Mouse (Mus musculus) urinary bladder, adult 2 months (tissue): ENCODE results near the gene Gm3336. TPM values are rescaled to one million over a fixed set of nuclear protein-coding genes. Genes with fewer than 3 reads are reported as not detected.

ENCODE experiments used
- DNase-seq: peaks from one replicate; pipeline ENCODE4 v3.0.0; 2022; ENCODE audit warnings: low spot score
- polyA plus RNA-seq: library from polyadenylated mRNA; depleted of rRNA; stranded (reverse); fragments of >200 nt; gene quantifications from 2 replicates; pipeline ENCODE4 v1.2.3, GENCODE M21; 2012; rRNA removed

The Gm3336 gene
- polyA plus RNA-seq, 1 experiment: 0.56 TPM

GRCm38 (mm10) chr8:70763354-70763753 lies 45.0 kb downstream of the Gm3336 start:
- DNase-seq: no peak

- no peak for DNase-seq
Measured at GRCm38 (mm10) chr8:70764026-70764425, 45.7 kb downstream of the Gm3336 start.

- no peak for DNase-seq
Measured at GRCm38 (mm10) chr8:70764676-70765075, 46.3 kb downstream of the Gm3336 start.

- no peak for DNase-seq
Measured at GRCm38 (mm10) chr8:70765329-70765728, 47.0 kb downstream of the Gm3336 start.

- no peak for DNase-seq
Measured at GRCm38 (mm10) chr8:70765838-70766570, 47.7 kb downstream of the Gm3336 start.

- DNase-seq: no peak
Measured at GRCm38 (mm10) chr8:70766571-70767440, 48.5 kb downstream of the Gm3336 start.

- no peak for DNase-seq
Measured at GRCm38 (mm10) chr8:70767503-70767902, 49.2 kb downstream of the Gm3336 start.

- no peak for DNase-seq
Measured at GRCm38 (mm10) chr8:70768231-70768776, 50.0 kb downstream of the Gm3336 start.

- no peak for DNase-seq
Measured at GRCm38 (mm10) chr8:70768956-70769355, 50.6 kb downstream of the Gm3336 start.

GRCm38 (mm10) chr8:70769359-70769758 lies 51.0 kb downstream of the Gm3336 start:
- peak; percentile 93 for DNase-seq

GRCm38 (mm10) chr8:70769858-70770257 lies 51.5 kb downstream of the Gm3336 start:
- no peak for DNase-seq

GRCm38 (mm10) chr8:70770748-70771147 lies 52.4 kb downstream of the Gm3336 start:
- DNase-seq: no peak

GRCm38 (mm10) chr8:70771217-70771616 lies 52.9 kb downstream of the Gm3336 start:
- DNase-seq: no peak

GRCm38 (mm10) chr8:70772075-70772474 lies 53.7 kb downstream of the Gm3336 start:
- no peak for DNase-seq

Other genes starting within 250 kb of the Gm3336 start
- gene Klhl26, start 241.6 kb upstream of the Gm3336 start, polyA plus RNA-seq: 34.7 and 36.9 TPM in 2 replicates
- gene Tmem59l, start 231.2 kb upstream of the Gm3336 start, polyA plus RNA-seq: 0.08 and 0.28 TPM in 2 replicates
- gene Crlf1, start 225.4 kb upstream of the Gm3336 start, polyA plus RNA-seq: 0.40 and 0.41 TPM in 2 replicates
- gene Rex1bd, start 211.8 kb upstream of the Gm3336 start, polyA plus RNA-seq: 119 and 129 TPM in 2 replicates
- gene Uba52, start 207.7 kb upstream of the Gm3336 start, polyA plus RNA-seq: 881 and 1,275 TPM in 2 replicates
- 300 and 366 TPM in 2 replicates for gene Fkbp8, start 190.8 kb upstream of the Gm3336 start, polyA plus RNA-seq
- 73.9 and 74.2 TPM in 2 replicates for gene Kxd1, start 190.6 kb upstream of the Gm3336 start, polyA plus RNA-seq
- 21.3 and 26.9 TPM in 2 replicates for gene Ell, start 179.1 kb upstream of the Gm3336 start, polyA plus RNA-seq
- 37.9 and 49.6 TPM in 2 replicates for gene Isyna1, start 124.2 kb upstream of the Gm3336 start, polyA plus RNA-seq
- gene Ssbp4, start 109.7 kb upstream of the Gm3336 start, polyA plus RNA-seq: 73.5 and 74.6 TPM in 2 replicates
- 5.2 and 6.2 TPM in 2 replicates for gene Lrrc25, start 102.4 kb upstream of the Gm3336 start, polyA plus RNA-seq
- 0.84 and 1.1 TPM in 2 replicates for gene Gdf15, start 86.1 kb upstream of the Gm3336 start, polyA plus RNA-seq
- 19.2 and 20.6 TPM in 2 replicates for gene Pgpep1, start 58.2 kb upstream of the Gm3336 start, polyA plus RNA-seq
- gene Lsm4, start 45.3 kb upstream of the Gm3336 start, polyA plus RNA-seq: 97.8 and 99.4 TPM in 2 replicates
- gene Jund, start 19.6 kb upstream of the Gm3336 start, polyA plus RNA-seq: 132 and 153 TPM in 2 replicates
- gene Iqcn, start 15.1 kb upstream of the Gm3336 start, polyA plus RNA-seq: not detected in 2 replicates
- 0.54 and 0.59 TPM in 2 replicates for gene Pde4c, start 5.2 kb downstream of the Gm3336 start, polyA plus RNA-seq
- 34.1 and 35.3 TPM in 2 replicates for gene Rab3a, start 36.1 kb downstream of the Gm3336 start, polyA plus RNA-seq
- gene Mpv17l2, start 42.4 kb downstream of the Gm3336 start, polyA plus RNA-seq: 38.2 and 41.9 TPM in 2 replicates
- gene Pik3r2, start 58.2 kb downstream of the Gm3336 start, polyA plus RNA-seq: 57.3 and 66.0 TPM in 2 replicates
- 19.5 and 19.7 TPM in 2 replicates for gene Mast3, start 86.5 kb downstream of the Gm3336 start, polyA plus RNA-seq
- gene Il12rb1, start 89.9 kb downstream of the Gm3336 start, polyA plus RNA-seq: 0.58 and 0.94 TPM in 2 replicates
- gene Arrdc2, start 121.2 kb downstream of the Gm3336 start, polyA plus RNA-seq: 20.4 and 27.4 TPM in 2 replicates
- gene Kcnn1, start 144.7 kb downstream of the Gm3336 start, polyA plus RNA-seq: 5.5 and 5.6 TPM in 2 replicates
- gene Ccdc124, start 155.4 kb downstream of the Gm3336 start, polyA plus RNA-seq: 70.9 and 74.6 TPM in 2 replicates
- 1.7 and 2.3 TPM in 2 replicates for gene Slc5a5, start 174.2 kb downstream of the Gm3336 start, polyA plus RNA-seq
- 3,950 and 3,976 TPM in 2 replicates for gene Rpl18a, start 178.9 kb downstream of the Gm3336 start, polyA plus RNA-seq
- 30.8 and 34.4 TPM in 2 replicates for gene Map1s, start 187.4 kb downstream of the Gm3336 start, polyA plus RNA-seq